Mouse (Mus musculus) hindbrain, postnatal 0 days (tissue): ENCODE results near the gene Mxi1. TPM values are rescaled to one million over a fixed set of nuclear protein-coding genes. Genes with fewer than 3 reads are reported as not detected.

Source experiments
- ATAC-seq: fragments of 200-750 bp; cut with Nextera tagmentation; 2 replicates; pipeline ENCODE4 v1.8.0; 2017; ENCODE audit warnings: mild to moderate bottlenecking, moderate TSS enrichment, moderate library complexity
- DNase-seq: peaks from one replicate; pipeline ENCODE4 v3.0.0-alpha.2; 2015; ENCODE audit warnings: low spot score
- H3K27ac ChIP-seq: fragments of 300-500 bp; sonication (generic); 2 replicates; pipeline ENCODE4 v1.5.1; 2014; ENCODE audit warnings: mild to moderate bottlenecking
- H3K27me3 ChIP-seq: fragments of 300-500 bp; sonication (generic); 2 replicates; pipeline ENCODE4 v1.6.1; 2014; ENCODE audit warnings: low read length, mixed read lengths; ENCODE audit not compliant: insufficient read depth
- H3K36me3 ChIP-seq: fragments of 300-500 bp; sonication (generic); 2 replicates; pipeline ENCODE4 v1.6.1; 2014; ENCODE audit warnings: low read length, mixed read lengths; ENCODE audit not compliant: insufficient read depth
- H3K4me1 ChIP-seq: fragments of 300-500 bp; sonication (generic); 2 replicates; pipeline ENCODE4 v1.6.1; 2014; ENCODE audit warnings: antibody characterized with exemption, low read length, mixed read lengths; ENCODE audit not compliant: insufficient read depth
- H3K4me2 ChIP-seq: fragments of 300-500 bp; sonication (generic); 2 replicates; pipeline ENCODE4 v1.6.1; 2014; ENCODE audit warnings: low read depth, mild to moderate bottlenecking, low read length, moderate library complexity, mixed read lengths
- H3K4me3 ChIP-seq: fragments of 300-500 bp; sonication (generic); 2 replicates; pipeline ENCODE4 v1.5.1; 2014; ENCODE audit warnings: low read length
- H3K9ac ChIP-seq: fragments of 300-500 bp; sonication (generic); replicated peaks from 2 replicates; pipeline ENCODE4 v1.6.1; 2014; ENCODE audit warnings: mild to moderate bottlenecking, low read length, moderate library complexity, mixed read lengths
- H3K9me3 ChIP-seq: fragments of 300-500 bp; sonication (generic); 2 replicates; pipeline ENCODE4 v1.6.1; 2016; ENCODE audit warnings: low read length, mixed read lengths
- CTCF ChIP-seq: IDR thresholded peaks from 2 replicates; pipeline ENCODE4 v1.5.1; 2016; ENCODE audit warnings: antibody characterized with exemption, control low read depth, low read depth
- WGBS: fragments of 180-500 bp; shearing (Covaris S2); extraction: QIAGEN DNeasy Blood & Tissue Kit; methylation state at CpG from one replicate; pipeline ENCODE4 v1.1.7; 2014; 5-methylcytosine and 5-hydroxymethylcytosine counted together
- polyA plus RNA-seq: library from polyadenylated mRNA; unstranded; fragments of >200 nt; fragmentation: Nextera tagmentation; extraction: Ambion mirVana; gene quantifications from 2 replicates; pipeline ENCODE4 v1.2.1, GENCODE M21; 2015
- total RNA-seq: library from RNA; depleted of rRNA; stranded (reverse); fragments of >200 nt; gene quantifications from 2 replicates; pipeline ENCODE4 v1.2.3, GENCODE M21; 2014; rRNA removed

Mxi1 gene
- total and polyA plus RNA-seq, 2 experiments from 2014 or later, result 44.5 to 47.7 TPM

DNA sequence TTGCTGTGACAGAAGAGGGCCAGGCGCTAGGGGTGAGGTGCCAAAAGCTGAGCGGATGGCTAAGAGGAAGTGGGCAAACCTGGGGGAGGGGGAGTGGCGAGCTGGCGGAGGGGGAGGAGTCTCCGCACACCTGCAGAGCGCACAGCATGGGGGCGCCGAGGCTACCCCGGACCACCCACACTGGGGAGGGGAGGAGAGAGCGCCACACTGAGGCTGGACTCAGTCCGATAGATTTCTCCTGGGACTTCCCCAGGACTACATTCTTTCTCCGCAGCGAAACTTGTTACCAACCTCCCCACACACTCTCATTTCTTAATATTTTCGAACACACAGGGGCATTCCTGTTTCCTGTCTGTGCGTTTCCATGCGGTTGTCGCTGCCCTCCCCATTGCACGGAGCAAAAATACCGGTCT, 113.0 kb downstream of the Mxi1 start:
- Histone ChIP-seq H3K36me3 (no peaks in the 10 kb centered on the region), H3K9ac (no peak overlapping the region), H3K27me3 (no peaks in the 10 kb centered on the region), H3K27ac (no peak overlapping the region), H3K9me3 (no peaks in the 10 kb centered on the region), H3K4me1 (peaks cover 5% of the 10 kb centered on the region), H3K4me2 (no peak overlapping the region), H3K4me3 (no peak overlapping the region)
- DNase-seq (no peak), ATAC-seq (no peak)
- TF ChIP-seq CTCF, result no peak
- 26% methylated on average over 18 of the region's 19 CpGs for WGBS

DNA sequence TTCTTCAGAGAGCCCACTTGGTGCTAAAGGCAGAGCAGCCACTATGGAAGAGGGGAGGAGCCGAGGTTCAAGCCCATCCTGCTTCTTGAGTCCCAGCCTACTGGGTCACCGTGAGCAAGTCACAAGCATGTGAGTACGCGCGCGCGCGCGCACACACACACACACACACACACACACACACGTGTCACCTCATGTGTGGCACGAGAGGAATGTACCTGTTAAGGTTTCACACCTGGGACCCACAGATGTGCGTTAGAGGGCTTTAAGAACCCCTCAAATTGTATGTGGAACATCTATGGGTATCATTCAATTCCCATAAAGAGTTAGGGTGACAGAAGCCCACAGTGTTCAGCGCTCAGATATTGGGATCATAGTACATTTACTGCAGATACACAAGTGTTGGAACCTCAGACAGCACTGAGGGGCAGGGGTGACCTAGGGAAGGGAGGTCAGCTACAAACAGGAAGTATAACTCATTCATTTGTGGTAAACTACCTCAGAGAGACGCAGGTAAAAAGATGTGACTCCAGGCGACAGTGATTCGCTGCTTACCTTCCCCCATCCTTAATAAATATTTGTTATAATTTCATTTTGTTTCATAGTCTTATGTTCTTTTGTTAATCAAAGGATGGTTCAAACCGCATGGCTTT, 113.6 kb downstream of the Mxi1 start:
- no peak for ATAC-seq
- H3K9ac ChIP-seq, result no peak overlapping the region
- no peak for TF ChIP-seq CTCF
- 60% methylated on average over 17 of the region's 17 CpGs for WGBS
- no peaks in the 10 kb centered on the region for H3K27me3 ChIP-seq
- DNase-seq, result no peak
- H3K9me3 ChIP-seq, result no peaks in the 10 kb centered on the region
- no peak overlapping the region for H3K4me3 ChIP-seq
- H3K27ac ChIP-seq, result no peak overlapping the region
- no peaks in the 10 kb centered on the region for H3K36me3 ChIP-seq
- no peak overlapping the region for H3K4me2 ChIP-seq
- peaks cover 8% of the 10 kb centered on the region for H3K4me1 ChIP-seq

DNA sequence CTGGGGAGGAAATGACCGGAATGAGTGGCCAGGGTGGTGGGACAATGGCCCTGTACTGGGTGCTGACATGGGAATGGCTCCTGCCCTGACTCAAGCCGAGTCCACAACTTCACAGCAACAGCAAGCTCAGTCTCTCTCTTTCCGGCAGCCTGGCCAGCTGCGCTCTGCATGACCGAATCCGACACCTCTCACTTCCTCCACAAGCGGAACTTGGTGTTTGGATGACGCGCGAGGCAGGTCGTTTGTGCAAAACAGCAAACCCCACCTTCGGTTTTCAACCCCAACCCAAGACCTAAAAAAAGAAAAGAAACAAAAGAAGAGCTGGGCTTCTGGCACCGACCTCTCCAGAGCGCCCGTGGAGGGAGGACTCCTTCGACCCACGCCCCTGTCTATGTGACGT, 114.3 kb downstream of the Mxi1 start:
- WGBS, result 66% methylated on average over 18 of the region's 18 CpGs
- Histone ChIP-seq H3K4me1 (peaks cover 8% of the 10 kb centered on the region), H3K4me2 (no peak overlapping the region), H3K9ac (no peak overlapping the region), H3K4me3 (no peak overlapping the region), H3K27me3 (no peaks in the 10 kb centered on the region), H3K27ac (no peak overlapping the region), H3K36me3 (no peaks in the 10 kb centered on the region), H3K9me3 (no peaks in the 10 kb centered on the region)
- DNase-seq (no peak), ATAC-seq (no peak)
- no peak for TF ChIP-seq CTCF

Other genes starting within 250 kb of the Mxi1 start
- 49.7 and 56.7 TPM in 2 replicates for gene Add3, start 170.1 kb upstream of the Mxi1 start, total RNA-seq
- gene Add3, start 170.1 kb upstream of the Mxi1 start, polyA plus RNA-seq, result 65.2 and 68.8 TPM in 2 replicates
- not detected in 2 replicates for gene Gm10197, start 61.2 kb downstream of the Mxi1 start, total RNA-seq
- not detected in 2 replicates for gene Gm10197, start 61.2 kb downstream of the Mxi1 start, polyA plus RNA-seq
- gene Smndc1, start 80.1 kb downstream of the Mxi1 start, total RNA-seq, result 9.7 and 14.7 TPM in 2 replicates
- gene Smndc1, start 80.1 kb downstream of the Mxi1 start, polyA plus RNA-seq, result 34.4 and 35.3 TPM in 2 replicates
- 20.3 and 26.0 TPM in 2 replicates for gene Dusp5, start 218.6 kb downstream of the Mxi1 start, total RNA-seq
- gene Dusp5, start 218.6 kb downstream of the Mxi1 start, polyA plus RNA-seq, result 9.8 and 12.7 TPM in 2 replicates